In the genomic region with DNA sequence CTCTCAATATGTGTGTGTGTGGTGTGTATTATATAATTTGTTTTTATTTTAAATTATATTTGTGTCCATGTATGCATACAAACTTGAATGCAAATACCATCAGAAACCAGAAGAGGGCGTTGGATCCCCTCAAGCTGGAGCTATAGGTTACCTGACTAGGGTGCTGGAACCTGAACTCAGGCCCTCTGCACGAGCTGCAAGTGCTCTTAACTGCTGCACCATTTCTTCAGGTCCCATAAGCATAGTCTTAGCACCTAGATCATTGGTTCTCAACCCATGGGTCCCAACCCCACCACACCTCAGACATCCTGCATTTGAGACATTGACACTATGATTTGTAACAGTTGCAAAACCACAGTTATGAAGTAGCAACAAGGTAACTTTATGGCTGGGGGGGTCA, we compare ENCODE assay signal across 25 mouse cellular contexts. TPM values are rescaled to one million over a fixed set of nuclear protein-coding genes. Genes with fewer than 3 reads are reported as not detected.
DNase-seq lines count a peak whose midpoint lies in the region; ATAC-seq and TF ChIP-seq lines count a peak whose summit lies in the region.
"Had no signal": no experiment of that assay in that cellular context is flagged by ENCODE, and none has a peak within 500 bp of the region (broad histone marks: within the 10 kb centered on the region; RNA-seq: fewer than 3 reads in every experiment).

No protein-coding gene starts in this region.

- no peak for TF ChIP-seq EP300 in heart, adult 2 months (IDR thresholded peaks at IDR 0.05; ENCODE audit: insufficient read depth, low read depth, low read length)

- H3K9ac ChIP-seq in heart, adult 2 months (ENCODE audit: low read depth, low read length), result no peak overlapping the region
- no peak overlapping the region for H3K9ac ChIP-seq in lung, embryonic 14.5 days
- H3K9ac ChIP-seq: embryonic facial prominence, embryonic 12.5 days; forebrain, embryonic 13.5 days; limb, embryonic 13.5 days had no signal

- ATAC-seq in lung, embryonic 14.5 days (ENCODE audit: insufficient read depth), result no peak
- ATAC-seq: forebrain, embryonic 13.5 days had no signal

- H3K27me3 ChIP-seq in heart, adult 2 months (ENCODE audit: control insufficient read depth, insufficient read depth, low read length), result no peaks in the 10 kb centered on the region; the same call in 1 of the 2 replicates
- peaks cover 24% of the 10 kb centered on the region for H3K27me3 ChIP-seq in lung, embryonic 14.5 days (ENCODE audit: insufficient read depth, low read length)
- H3K27me3 ChIP-seq in E14TG2a.4 (ENCODE audit: insufficient read depth, low read length), result peaks cover 47% of the 10 kb centered on the region
- no peaks in the 10 kb centered on the region for H3K27me3 ChIP-seq in cerebellum, adult 2 months (ENCODE audit: control insufficient read depth, insufficient read depth, low read length)

- no peaks in the 10 kb centered on the region for H3K9me3 ChIP-seq in lung, embryonic 14.5 days (ENCODE audit: low read depth, low read length)
- H3K9me3 ChIP-seq in E14TG2a.4 (ENCODE audit: low read length), result no peaks in the 10 kb centered on the region
- H3K9me3 ChIP-seq: embryonic facial prominence, embryonic 12.5 days; forebrain, embryonic 13.5 days; heart, embryonic 10.5 days; hindbrain, embryonic 10.5 days; limb, embryonic 13.5 days had no signal

- no peak overlapping the region for H3K4me2 ChIP-seq in lung, embryonic 14.5 days
- H3K4me2 ChIP-seq: embryonic facial prominence, embryonic 12.5 days; forebrain, embryonic 13.5 days; limb, embryonic 13.5 days had no signal

- no peak for TF ChIP-seq POLR2A in heart, adult 2 months (IDR thresholded peaks at IDR 0.05; ENCODE audit: insufficient read depth, low read depth, low read length)
- TF ChIP-seq POLR2A in bone marrow macrophage, adult 2 months (IDR thresholded peaks at IDR 0.05; ENCODE audit: borderline replicate concordance, low read depth, low read length), result no peak
- no peak for TF ChIP-seq POLR2A in cerebellum, adult 2 months (IDR thresholded peaks at IDR 0.05; ENCODE audit: borderline replicate concordance, insufficient read depth, low read length)

- H3K4me3 ChIP-seq in heart, adult 2 months, result no peak overlapping the region
- H3K4me3 ChIP-seq in lung, embryonic 14.5 days (ENCODE audit: low read depth, low read length), result no peak overlapping the region
- no peak overlapping the region for H3K4me3 ChIP-seq in E14TG2a.4 (replicated peaks; ENCODE audit: low read length)
- H3K4me3 ChIP-seq in bone marrow macrophage, adult 2 months (ENCODE audit: insufficient read depth, low read length), result no peak overlapping the region
- H3K4me3 ChIP-seq in cerebellum, adult 2 months (replicated peaks; ENCODE audit: insufficient read depth, low read depth, low read length), result no peak overlapping the region
- H3K4me3 ChIP-seq: embryonic facial prominence, embryonic 12.5 days; erythroblast, embryonic 14.5 days; forebrain, embryonic 13.5 days; heart, embryonic 10.5 days; hindbrain, embryonic 10.5 days; limb, embryonic 13.5 days had no signal

- TF ChIP-seq CTCF in heart, adult 2 months (IDR thresholded peaks at IDR 0.05), result 0 out of 2 replicates have a peak, but pooled peaks have one; percentile 11
- peak; percentile 23; the same call in 1 of the 2 replicates for TF ChIP-seq CTCF in lung, embryonic 14.5 days (IDR thresholded peaks at IDR 0.05; ENCODE audit: low read depth)
- TF ChIP-seq CTCF in E14TG2a.4 (conservative IDR thresholded peaks at IDR 0.05; ENCODE audit: low read length), result peak; percentile 38
- peak; percentile 25; the same call in 1 of the 2 replicates for TF ChIP-seq CTCF in bone marrow macrophage, adult 2 months (IDR thresholded peaks at IDR 0.05; ENCODE audit: low read depth, low read length)
- TF ChIP-seq CTCF in cerebellum, adult 2 months (IDR thresholded peaks at IDR 0.05; ENCODE audit: borderline replicate concordance, insufficient read depth, low read depth, low read length), result no peak

- no peak overlapping the region for H3K27ac ChIP-seq in heart, adult 2 months
- H3K27ac ChIP-seq in lung, embryonic 14.5 days (ENCODE audit: low read depth), result no peak overlapping the region
- no peak overlapping the region for H3K27ac ChIP-seq in bone marrow macrophage, adult 2 months (ENCODE audit: insufficient read depth, low read depth, low read length)
- H3K27ac ChIP-seq in cerebellum, adult 2 months (ENCODE audit: insufficient read depth, low read length), result no peak overlapping the region
- H3K27ac ChIP-seq: embryonic facial prominence, embryonic 12.5 days; forebrain, embryonic 13.5 days; heart, embryonic 10.5 days; hindbrain, embryonic 10.5 days; limb, embryonic 13.5 days had no signal

- no peak for DNase-seq in heart, adult 2 months
- DNase-seq in heart, adult 8-10 months (ENCODE audit: low spot score), result no peak
- no peak for DNase-seq in lung, embryonic 14.5 days
- DNase-seq in lung, postnatal 10 days, result no peak
- DNase-seq in adrenal gland, postnatal 10 days, result no peak
- DNase-seq in cerebellum, adult 2 months, result no peak
- DNase-seq: cerebellum, postnatal 10 days; gastrocnemius, postnatal 36 days; kidney, adult 8-10 months; kidney, postnatal 4 days; midbrain, embryonic 14.5 days; thymus, adult 18-20 months had no signal

- peaks cover 2% of the 10 kb centered on the region for H3K4me1 ChIP-seq in heart, adult 2 months (ENCODE audit: control insufficient read depth, insufficient read depth, low read length)
- no peaks in the 10 kb centered on the region; the same call in none of the 2 replicates for H3K4me1 ChIP-seq in lung, embryonic 14.5 days (ENCODE audit: insufficient read depth)
- peaks cover 64% of the 10 kb centered on the region for H3K4me1 ChIP-seq in E14TG2a.4 (replicated peaks; ENCODE audit: low read depth, low read length)
- peaks cover 52% of the 10 kb centered on the region for H3K4me1 ChIP-seq in bone marrow macrophage, adult 2 months (ENCODE audit: control insufficient read depth, insufficient read depth, low read length)
- H3K4me1 ChIP-seq in cerebellum, adult 2 months (ENCODE audit: control insufficient read depth, insufficient read depth, low read length), result no peaks in the 10 kb centered on the region

- H3K79me2 ChIP-seq in heart, adult 2 months (replicated peaks; ENCODE audit: control insufficient read depth, insufficient read depth, low read length), result no peaks in the 10 kb centered on the region

- H3K36me3 ChIP-seq in heart, adult 2 months (ENCODE audit: control insufficient read depth, insufficient read depth, low read length), result no peaks in the 10 kb centered on the region
- no peaks in the 10 kb centered on the region for H3K36me3 ChIP-seq in lung, embryonic 14.5 days (ENCODE audit: insufficient read depth)
- H3K36me3 ChIP-seq in E14TG2a.4 (ENCODE audit: insufficient read depth, low read length), result no peaks in the 10 kb centered on the region
- H3K36me3 ChIP-seq: embryonic facial prominence, embryonic 12.5 days; heart, embryonic 10.5 days; hindbrain, embryonic 10.5 days; limb, embryonic 13.5 days had no signal

- WGBS in heart, adult 2 months, result 69% methylated on average over 2 of the region's 2 CpGs
- 50% methylated on average over 2 of the region's 2 CpGs for WGBS in lung, embryonic 14.5 days
- WGBS in cerebellum, adult 2 months, result 57% methylated on average over 2 of the region's 2 CpGs

- intact Hi-C loops in heart, adult 2 months (cut with DNase I), result no loop called here

RNA-seq across cellular contexts. Expression of gene Ltb, which starts 2.5 kb away (rescaled TPM):
- 1 to 10 TPM; 1.3 TPM for total RNA-seq in heart, adult 2 months (2021)
- 2.0 and 5.2 TPM in 2 replicates for polyA plus RNA-seq in heart, adult 2 months (2012; rRNA removed)
- 1 to 10 TPM in 1 of 4 experiments, under 1 TPM in 3; 0.69 to 1.6 (median 0.80) TPM for total RNA-seq in heart, adult 8-10 months (2022)
- 0.43 TPM in 1 of 2 replicates, not detected in the other for polyA plus RNA-seq in lung, embryonic 14.5 days (2014; fragmentation: Nextera tagmentation; extraction: Ambion mirVana)
- polyA plus RNA-seq in bone marrow macrophage, adult 2 months (2012; ENCODE audit: insufficient read depth, insufficient read length, missing spikeins), result not detected in 2 replicates
- 10 to 100 TPM; 11.5 to 12.6 TPM for total RNA-seq in adrenal gland, postnatal 10 days (2021)
- 0.34 and 0.38 TPM in 2 replicates for polyA plus RNA-seq in cerebellum, adult 2 months (2012; rRNA removed)
- polyA plus RNA-seq: forebrain, embryonic 13.5 days had no signal

RNA-seq across cellular contexts. Expression of gene Lst1, which starts 3.5 kb away (rescaled TPM):
- total RNA-seq in heart, adult 2 months (2021), result 1 to 10 TPM; 4.1 to 4.5 TPM
- polyA plus RNA-seq in heart, adult 2 months (2012; rRNA removed), result 7.2 and 11.3 TPM in 2 replicates
- total RNA-seq in heart, adult 8-10 months (2022), result 1 to 10 TPM; 1.8 to 3.6 (median 2.6) TPM
- polyA plus RNA-seq in lung, embryonic 14.5 days (2014; fragmentation: Nextera tagmentation; extraction: Ambion mirVana), result 11.6 and 14.1 TPM in 2 replicates
- polyA plus RNA-seq in bone marrow macrophage, adult 2 months (2012; ENCODE audit: insufficient read depth, insufficient read length, missing spikeins), result 811 and 856 TPM in 2 replicates
- total RNA-seq in adrenal gland, postnatal 10 days (2021), result 10 to 100 TPM in 1 of 2 experiments, 1 to 10 TPM in 1; 10.0 to 10.5 TPM
- polyA plus RNA-seq in cerebellum, adult 2 months (2012; rRNA removed), result 2.8 and 3.2 TPM in 2 replicates
- polyA plus RNA-seq: erythroblast, embryonic 14.5 days had no signal

RNA-seq across cellular contexts. Expression of gene Tnf, which starts 10.1 kb away (rescaled TPM):
- under 1 TPM in 1 of 2 experiments, not detected in 1; 0.34 TPM for total RNA-seq in heart, adult 2 months (2021)
- 0.38 and 0.80 TPM in 2 replicates for polyA plus RNA-seq in heart, adult 2 months (2012; rRNA removed)
- under 1 TPM; 0.25 to 0.97 (median 0.52) TPM for total RNA-seq in heart, adult 8-10 months (2022)
- 0.12 and 0.21 TPM in 2 replicates for polyA plus RNA-seq in lung, embryonic 14.5 days (2014; fragmentation: Nextera tagmentation; extraction: Ambion mirVana)
- 11.9 and 12.8 TPM in 2 replicates for polyA plus RNA-seq in bone marrow macrophage, adult 2 months (2012; ENCODE audit: insufficient read depth, insufficient read length, missing spikeins)
- total RNA-seq in adrenal gland, postnatal 10 days (2021), result 1 to 10 TPM; 1.3 to 1.4 TPM
- polyA plus RNA-seq in cerebellum, adult 2 months (2012; rRNA removed), result not detected in 2 replicates
- polyA plus RNA-seq: forebrain, embryonic 13.5 days; hindbrain, embryonic 10.5 days; midbrain, embryonic 14.5 days; neural tube, embryonic 14.5 days had no signal

RNA-seq across cellular contexts. Expression of gene Lta, which starts 13.4 kb away (rescaled TPM):
- under 1 TPM in 1 of 2 experiments, not detected in 1; 0.23 TPM for total RNA-seq in heart, adult 2 months (2021)
- polyA plus RNA-seq in heart, adult 2 months (2012; rRNA removed), result 0.12 TPM in 1 of 2 replicates, not detected in the other
- under 1 TPM in 1 of 4 experiments, not detected in 3; 0.44 TPM for total RNA-seq in heart, adult 8-10 months (2022)
- polyA plus RNA-seq in lung, embryonic 14.5 days (2014; fragmentation: Nextera tagmentation; extraction: Ambion mirVana), result 0.26 TPM in 1 of 2 replicates, not detected in the other
- not detected in 2 replicates for polyA plus RNA-seq in bone marrow macrophage, adult 2 months (2012; ENCODE audit: insufficient read depth, insufficient read length, missing spikeins)
- under 1 TPM; 0.81 to 0.97 TPM for total RNA-seq in adrenal gland, postnatal 10 days (2021)
- 0.11 and 0.13 TPM in 2 replicates for polyA plus RNA-seq in cerebellum, adult 2 months (2012; rRNA removed)
- total RNA-seq: adrenal gland, adult 18-20 months had no signal
- polyA plus RNA-seq: forebrain, embryonic 13.5 days; heart, embryonic 10.5 days; heart, postnatal 0 days; hindbrain, embryonic 10.5 days; limb, embryonic 13.5 days; liver, embryonic 16.5 days had no signal

RNA-seq across cellular contexts. Expression of gene Aif1, which starts 15.9 kb away (rescaled TPM):
- total RNA-seq in heart, adult 2 months (2021), result 1 to 10 TPM; 2.9 to 3.9 TPM
- 1.5 and 2.0 TPM in 2 replicates for polyA plus RNA-seq in heart, adult 2 months (2012; rRNA removed)
- total RNA-seq in heart, adult 8-10 months (2022), result 1 to 10 TPM; 1.9 to 3.3 (median 2.4) TPM
- 6.0 and 11.9 TPM in 2 replicates for polyA plus RNA-seq in lung, embryonic 14.5 days (2014; fragmentation: Nextera tagmentation; extraction: Ambion mirVana)
- 420 and 469 TPM in 2 replicates for polyA plus RNA-seq in bone marrow macrophage, adult 2 months (2012; ENCODE audit: insufficient read depth, insufficient read length, missing spikeins)
- total RNA-seq in adrenal gland, postnatal 10 days (2021), result 1 to 10 TPM; 6.6 to 6.8 TPM
- polyA plus RNA-seq in cerebellum, adult 2 months (2012; rRNA removed), result 2.1 and 4.1 TPM in 2 replicates
- total RNA-seq: ES-E14 had no signal
- polyA plus RNA-seq: erythroblast, embryonic 14.5 days had no signal

Comparison
In these comparisons a context has a peak if more than half of its experiments do, and no peak if none do; other contexts are left out.
1. RNA of gene Lst1, which starts 3.5 kb away (polyA plus RNA-seq): 811 to 856 TPM in bone marrow macrophage, adult 2 months; 11.6 to 14.1 TPM in lung, embryonic 14.5 days, 7.2 to 11.3 TPM in heart, adult 2 months and 2.8 to 3.2 TPM in cerebellum, adult 2 months; every median in the first group is over 10 times any median in the second.